Comparison of ENCODE assay signal across 9 mouse cellular contexts in the genomic region with DNA sequence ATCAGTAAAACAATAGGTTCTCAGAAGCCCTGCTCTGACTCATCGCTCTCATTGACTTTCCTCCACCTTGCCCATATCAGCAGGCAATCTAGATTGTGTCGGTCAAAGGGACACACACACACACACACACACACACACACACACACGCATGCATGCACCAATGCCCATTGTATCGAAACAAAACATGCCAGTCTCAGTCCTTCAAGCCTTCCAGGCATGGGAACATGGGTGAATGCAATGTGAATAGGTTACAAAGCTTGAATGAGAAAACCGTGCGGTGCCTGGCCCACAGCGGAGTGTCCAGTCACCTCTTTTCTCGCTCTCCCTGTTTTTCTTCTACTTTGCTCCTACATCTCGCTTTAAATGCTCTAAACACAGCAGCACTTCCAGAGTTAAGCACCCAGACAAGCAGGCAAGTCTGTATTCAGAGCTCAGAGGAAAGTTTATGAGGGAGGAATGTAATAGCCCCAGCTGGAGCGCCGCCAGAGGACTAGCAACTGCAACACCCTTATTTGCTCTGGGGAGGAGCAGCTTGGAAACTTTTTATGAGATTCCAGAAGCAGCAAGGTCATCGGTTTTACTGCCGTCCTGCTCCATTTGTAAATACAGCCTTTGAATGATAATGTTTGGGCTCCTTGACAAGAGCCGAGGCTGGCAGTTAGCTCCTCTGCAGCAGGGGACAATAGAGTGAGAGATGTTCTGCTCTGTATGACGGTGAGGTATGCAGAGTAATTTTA.
A peak's percentile ranks its signal among the peaks of the same experiment; 100 is the strongest.
DNase-seq lines count a peak whose midpoint lies in the region; ATAC-seq and TF ChIP-seq lines count a peak whose summit lies in the region.
"Had no signal": no experiment of that assay in that cellular context is flagged by ENCODE, and none has a peak within 500 bp of the region (broad histone marks: within the 10 kb centered on the region; RNA-seq: fewer than 3 reads in every experiment).

No protein-coding gene starts in this region.

- peaks cover 16% of the 10 kb centered on the region for H3K4me1 ChIP-seq in intestine, embryonic 16.5 days (ENCODE audit: control insufficient read depth, insufficient read depth, low read length)
- H3K4me1 ChIP-seq in liver, embryonic 12.5 days: no peaks in the 10 kb centered on the region

- peak; percentile 84 for DNase-seq in 3T3-L1 (ENCODE audit: low read depth, low spot score)
- peak; percentile 75 for DNase-seq in brain, embryonic 14.5 days (ENCODE audit: low read depth)
- peak; percentile 76 to 81 for DNase-seq in gastrocnemius, postnatal 36 days
- peak; percentile 69 for DNase-seq in ovary, postnatal 10 days (ENCODE audit: low spot score)
- no peak for DNase-seq in thymus, postnatal 14 days
- no peak for DNase-seq in frontal cortex, adult 2 months (ENCODE audit: extremely low spot score in 1 of 2, low spot score in 1 of 2)

- ATAC-seq in intestine, embryonic 16.5 days: peak; percentile 89
- ATAC-seq in liver, embryonic 12.5 days: no peak

- H3K27ac ChIP-seq in intestine, embryonic 16.5 days (ENCODE audit: low read length): peak overlapping the region; percentile 97
- H3K27ac ChIP-seq in liver, embryonic 12.5 days: no peak overlapping the region

- intact Hi-C loops in gastrocnemius, postnatal 36 days (cut with DNase I): no loop called here

- WGBS in intestine, embryonic 16.5 days: 17% methylated on average over 15 of the region's 15 CpGs
- 49% methylated on average over 15 of the region's 15 CpGs for WGBS in liver, embryonic 12.5 days (ENCODE audit: insufficient replicate concordance)

- peak overlapping the region; percentile 12 for H3K4me3 ChIP-seq in intestine, embryonic 16.5 days (ENCODE audit: low read length)
- H3K4me3 ChIP-seq in liver, embryonic 12.5 days: no peak overlapping the region

- H3K27me3 ChIP-seq in intestine, embryonic 16.5 days (replicated peaks; ENCODE audit: control insufficient read depth, insufficient read depth, low read length): no peaks in the 10 kb centered on the region
- H3K27me3 ChIP-seq in liver, embryonic 12.5 days (replicated peaks): no peaks in the 10 kb centered on the region; the same call in 1 of the 2 replicates

- peak overlapping the region; percentile 46 for H3K4me2 ChIP-seq in intestine, embryonic 16.5 days (ENCODE audit: low read depth, low read length)
- 0 out of 2 replicates have a peak overlapping the region, but pooled peaks have one; percentile 12 for H3K4me2 ChIP-seq in liver, embryonic 12.5 days

- TF ChIP-seq POLR2A in brain, embryonic 14.5 days (IDR thresholded peaks at IDR 0.05; ENCODE audit: borderline replicate concordance, extremely low read depth, insufficient read depth, insufficient read length, poor library complexity, severe bottlenecking): no peak

- no peaks in the 10 kb centered on the region for H3K9me3 ChIP-seq in intestine, embryonic 16.5 days (ENCODE audit: control insufficient read depth, low read length)
- no peaks in the 10 kb centered on the region for H3K9me3 ChIP-seq in liver, embryonic 12.5 days (replicated peaks)
- H3K9me3 ChIP-seq: G1E had no signal

- TF ChIP-seq CTCF in brain, embryonic 14.5 days (IDR thresholded peaks at IDR 0.05; ENCODE audit: borderline replicate concordance, extremely low read depth, insufficient read depth, insufficient read length): no peak

- H3K36me3 ChIP-seq in intestine, embryonic 16.5 days (ENCODE audit: control insufficient read depth, insufficient read depth, low read length): no peaks in the 10 kb centered on the region
- no peaks in the 10 kb centered on the region for H3K36me3 ChIP-seq in liver, embryonic 12.5 days
- H3K36me3 ChIP-seq: G1E had no signal

- peak overlapping the region; percentile 36; the same call in 1 of the 2 replicates for H3K9ac ChIP-seq in intestine, embryonic 16.5 days (ENCODE audit: low read depth, low read length)
- H3K9ac ChIP-seq in liver, embryonic 12.5 days: no peak overlapping the region

Comparison
In these comparisons a context has a peak if more than half of its experiments do, and no peak if none do; other contexts are left out.
1. DNase-seq: peak in 3T3-L1 (single experiment), brain, embryonic 14.5 days (single experiment), gastrocnemius, postnatal 36 days (2 of 2) and ovary, postnatal 10 days (single experiment); none in thymus, postnatal 14 days (single experiment) and frontal cortex, adult 2 months (0 of 2).